Mouse (Mus musculus) retina, embryonic 14.5 days (tissue): ENCODE measurements around the gene Hoxd4.
A peak's percentile ranks its signal among the peaks of the same experiment; 100 is the strongest.

Experiments
- DNase-seq: peaks from one replicate; pipeline ENCODE4 v3.0.0-alpha.2; 2015; ENCODE audit warnings: low spot score

The Hoxd4 gene

DNA sequence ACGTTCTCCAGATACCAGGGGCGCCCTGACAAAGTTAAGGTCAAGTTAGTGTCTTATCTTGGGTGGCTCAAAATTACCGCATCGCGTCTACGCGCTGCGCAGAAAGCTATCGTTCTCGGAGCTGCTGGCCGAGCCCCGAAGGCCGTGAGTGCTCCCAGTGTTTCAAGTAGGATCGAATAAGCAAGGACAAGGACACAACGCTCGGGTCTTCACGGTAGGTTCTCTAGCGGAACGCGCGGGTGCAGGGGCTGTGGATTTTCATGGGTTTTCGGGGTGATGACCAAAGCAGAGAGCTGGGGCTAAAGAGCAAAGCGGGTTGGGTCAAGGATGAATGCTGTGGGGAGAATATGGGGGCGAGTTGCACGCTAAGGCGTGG is 32.1 kb upstream of the Hoxd4 start:
- no peak for DNase-seq

DNA sequence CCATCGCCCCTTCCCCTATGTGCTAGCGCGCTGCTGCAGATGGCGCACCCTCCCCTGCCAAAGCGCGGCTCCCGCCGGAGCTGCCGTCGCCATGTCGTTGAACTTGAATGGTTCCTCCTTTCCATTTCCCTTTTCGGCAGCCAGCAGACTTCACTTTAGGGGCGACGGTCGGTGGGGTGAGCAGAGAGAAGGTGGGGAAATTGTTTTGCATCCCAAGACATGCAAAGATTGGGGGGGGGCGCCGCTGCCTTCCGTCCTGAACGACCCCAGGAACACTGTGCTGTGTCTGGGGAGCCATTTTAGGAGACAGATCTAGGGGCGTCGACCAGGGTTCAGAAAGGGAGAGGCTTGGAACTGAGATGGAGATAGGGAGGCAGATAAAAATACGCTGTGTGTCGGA is 31.7 kb upstream of the Hoxd4 start:
- DNase-seq = no peak

- DNase-seq = no peak
These were observed 30.9 kb upstream of the Hoxd4 start for GRCm38 (mm10) chr2:74680561-74681398.

DNA sequence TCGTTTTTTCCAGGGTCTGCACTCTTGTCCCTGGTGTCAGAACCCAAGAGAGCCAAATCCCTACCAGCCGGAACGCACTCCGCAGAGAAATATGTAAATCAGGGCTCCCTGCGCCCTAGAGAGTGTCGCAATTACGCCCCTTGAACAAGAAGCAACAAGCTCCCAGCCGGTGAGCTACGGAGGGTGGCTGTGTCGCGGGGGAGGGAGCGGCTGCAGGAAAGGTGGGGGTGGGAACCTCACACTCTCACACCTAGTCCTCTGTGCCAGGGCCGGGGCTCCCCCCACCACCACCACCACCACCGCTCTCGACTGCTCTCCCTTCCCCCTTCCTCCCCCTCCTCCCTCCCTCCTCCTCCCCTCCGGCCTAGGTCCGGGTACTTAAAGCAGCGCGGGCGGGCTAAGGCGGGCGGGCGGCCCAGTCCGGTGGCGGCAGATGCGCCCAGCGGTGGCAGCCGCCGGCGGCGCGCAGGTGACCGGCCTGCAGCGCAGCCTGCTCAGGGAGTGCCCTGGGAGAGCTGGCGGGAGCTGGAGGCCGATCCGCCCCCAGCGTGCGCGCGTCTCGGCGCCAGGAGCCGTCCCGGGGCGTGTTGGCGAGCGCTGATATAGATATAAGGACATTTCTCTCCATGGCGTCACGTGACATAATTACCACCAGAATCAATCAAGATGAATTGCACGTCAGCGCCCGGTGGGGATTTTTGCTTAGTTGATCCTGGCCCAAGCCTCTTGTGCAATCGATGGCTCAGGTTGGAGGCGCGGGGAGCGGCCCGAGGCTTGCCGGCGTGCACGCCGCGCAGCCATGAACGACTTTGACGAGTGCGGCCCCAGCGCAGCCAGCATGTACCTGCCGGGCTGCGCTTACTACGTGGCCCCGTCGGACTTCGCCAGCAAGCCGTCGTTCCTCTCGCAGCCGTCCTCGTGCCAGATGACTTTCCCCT is 29.9 kb upstream of the Hoxd4 start:
- DNase-seq = no peak

DNA sequence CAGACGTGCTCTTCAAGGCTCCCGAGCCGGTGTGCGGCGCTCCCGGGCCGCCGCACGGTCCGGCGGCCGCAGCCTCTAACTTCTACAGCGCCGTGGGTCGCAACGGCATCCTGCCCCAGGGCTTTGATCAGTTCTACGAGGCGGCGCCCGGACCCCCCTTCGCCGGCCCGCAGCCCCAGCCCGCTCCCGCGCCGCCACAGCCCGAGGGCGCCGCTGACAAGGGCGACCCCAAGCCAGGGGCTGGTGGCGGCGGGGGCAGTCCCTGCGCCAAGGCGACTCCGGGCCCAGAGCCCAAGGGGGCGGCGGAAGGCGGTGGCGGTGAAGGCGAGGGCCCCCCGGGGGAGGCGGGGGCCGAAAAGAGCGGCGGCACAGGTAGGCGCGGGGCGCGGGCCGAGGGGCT is 28.9 kb upstream of the Hoxd4 start:
- no peak for DNase-seq

DNA sequence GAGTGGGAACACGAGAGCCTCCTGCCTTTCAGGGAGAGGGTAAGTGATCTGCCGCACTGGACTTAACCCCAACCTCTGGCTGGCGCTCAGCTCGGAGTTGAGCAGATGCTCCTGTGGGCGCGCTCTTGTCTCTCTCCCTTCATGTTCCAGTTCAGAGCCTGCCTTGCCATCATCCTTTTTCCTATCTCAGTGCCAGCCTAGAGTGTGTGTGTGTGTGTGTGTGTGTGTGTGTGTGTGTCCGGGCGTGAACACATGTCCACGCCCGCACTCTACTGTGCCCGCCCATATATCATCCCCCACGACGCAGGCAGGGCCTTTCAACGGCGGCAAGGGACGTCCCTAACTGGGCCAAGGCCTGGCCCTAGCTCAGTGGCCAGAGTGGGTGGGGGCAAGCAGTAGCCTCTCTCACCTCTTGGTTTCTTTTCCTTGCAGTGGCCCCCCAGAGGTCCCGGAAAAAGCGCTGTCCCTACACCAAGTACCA is 28.2 kb upstream of the Hoxd4 start:
- no peak for DNase-seq

- DNase-seq = no peak
These were observed 27.6 kb upstream of the Hoxd4 start for GRCm38 (mm10) chr2:74684106-74684505.

DNA sequence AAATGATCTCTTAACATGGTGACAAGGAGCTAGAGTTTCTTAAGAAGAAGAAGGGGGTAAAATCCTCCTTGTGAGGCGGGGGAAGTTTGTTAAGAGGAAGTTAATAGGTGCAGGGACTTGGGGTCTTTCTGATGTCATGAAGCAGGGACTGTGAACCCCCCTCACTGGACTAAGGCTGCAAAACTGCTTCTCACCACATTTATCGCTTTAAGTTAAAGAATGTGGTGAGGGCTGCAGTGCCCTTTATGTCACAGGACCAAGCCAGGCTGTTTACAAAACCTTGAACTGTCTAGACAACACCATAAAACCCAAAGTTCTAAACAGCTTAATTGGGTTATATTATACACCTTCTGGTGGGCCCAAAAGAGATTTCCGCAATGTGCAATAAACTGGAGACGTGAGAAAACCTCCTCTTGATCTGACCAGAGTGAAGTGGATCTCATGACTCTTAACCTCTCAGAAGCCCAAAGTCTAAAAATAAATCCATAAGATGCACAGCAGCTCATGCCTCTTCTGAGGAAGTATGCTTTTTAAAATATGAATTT is 26.6 kb upstream of the Hoxd4 start:
- DNase-seq = no peak

- DNase-seq = peak; percentile 87
These were observed 25.3 kb upstream of the Hoxd4 start for GRCm38 (mm10) chr2:74686301-74686987.

DNA sequence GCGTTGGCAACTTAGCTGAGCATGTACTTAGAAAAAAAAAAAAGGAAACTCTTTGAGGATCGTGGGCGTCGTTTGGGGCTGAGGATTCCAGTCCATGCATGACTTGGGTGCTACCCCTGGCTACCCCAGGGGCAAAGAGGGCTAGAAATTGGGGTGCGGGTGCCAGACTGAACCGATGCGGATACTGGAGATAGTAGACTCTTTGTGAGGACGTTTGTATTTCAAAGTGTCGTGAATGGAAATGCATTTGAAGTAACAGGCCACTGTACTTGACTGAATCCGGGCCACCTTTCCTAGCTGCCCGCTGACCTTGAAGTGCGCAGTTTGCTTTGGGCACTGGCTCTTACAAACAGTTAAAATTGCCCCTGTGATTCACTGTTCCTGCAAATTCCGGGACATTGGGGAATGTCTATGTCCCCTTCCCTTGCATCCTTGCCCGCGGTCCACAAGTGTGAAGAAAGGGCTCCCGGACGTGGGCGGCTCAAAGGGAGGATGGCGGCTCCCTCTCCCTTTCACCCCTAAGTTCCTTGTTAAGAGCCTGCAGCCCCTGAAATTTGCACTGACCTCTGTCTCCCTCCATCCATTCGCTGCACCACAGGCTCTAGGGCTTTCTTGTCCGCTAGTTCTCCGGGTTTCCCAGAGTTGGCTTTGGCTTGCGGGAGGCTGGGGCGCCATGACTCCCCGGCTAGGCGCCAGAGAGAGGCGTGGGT is 24.6 kb upstream of the Hoxd4 start:
- no peak for DNase-seq

GRCm38 (mm10) chr2:74687698-74688555 is 23.8 kb upstream of the Hoxd4 start:
- no peak for DNase-seq

- no peak for DNase-seq
These were observed 22.7 kb upstream of the Hoxd4 start for GRCm38 (mm10) chr2:74688795-74689573.

- DNase-seq = no peak
These were observed 22.0 kb upstream of the Hoxd4 start for GRCm38 (mm10) chr2:74689574-74690337.

GRCm38 (mm10) chr2:74690338-74690716 is 21.4 kb upstream of the Hoxd4 start:
- no peak for DNase-seq

DNA sequence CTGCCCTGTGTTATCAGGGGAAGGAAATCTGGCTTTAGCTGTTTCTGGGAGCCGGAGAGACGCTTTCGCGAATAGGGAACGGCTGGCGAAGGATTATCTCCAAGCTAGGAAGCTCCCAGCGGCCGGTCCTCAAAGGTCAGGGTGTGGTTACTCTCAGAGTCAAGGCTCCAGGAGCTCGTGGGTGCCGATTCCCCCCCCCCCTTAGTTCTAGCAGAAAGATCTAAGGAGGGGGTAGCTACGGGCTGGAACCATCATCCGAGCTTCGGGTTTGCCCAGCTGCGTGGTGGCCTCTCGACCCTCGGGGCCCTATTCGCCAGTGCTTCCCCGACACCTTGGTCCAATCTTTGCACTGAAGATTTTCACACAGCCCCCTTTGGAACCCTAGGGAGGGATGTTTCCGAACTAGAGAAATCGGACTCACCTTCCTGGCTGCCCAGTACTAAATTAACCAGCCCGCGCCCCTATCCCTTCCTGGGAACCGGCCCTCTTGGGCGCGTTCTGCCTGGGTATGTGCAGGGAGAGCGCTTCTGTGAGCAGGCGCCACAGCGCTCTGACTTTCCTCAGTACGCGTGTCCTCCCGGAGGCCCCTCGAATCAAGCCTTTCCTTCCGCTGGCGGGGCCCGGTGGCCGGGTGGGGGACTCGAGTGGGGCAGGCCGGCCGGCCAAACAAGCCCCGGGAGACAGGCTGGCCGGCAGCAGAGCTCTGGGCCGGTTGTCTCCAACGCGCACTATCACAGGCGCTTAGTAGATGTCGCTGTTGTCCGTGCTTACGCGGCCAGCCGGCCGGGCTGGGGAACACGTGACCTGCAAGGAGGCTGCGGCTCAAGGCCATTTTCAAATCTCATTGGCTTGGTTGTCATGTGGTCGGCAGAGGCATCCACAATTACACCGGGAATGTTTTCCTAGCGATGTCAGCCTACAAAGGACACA is 20.4 kb upstream of the Hoxd4 start, which contains the start of gene Hoxd10:
Gene Hoxd10 (plus strand): TSS at position 903 of the 930 bp plus-strand sequence.
- peak; percentile 75 for DNase-seq

- DNase-seq = no peak
These were observed 19.5 kb upstream of the Hoxd4 start for GRCm38 (mm10) chr2:74691995-74692807.
